Mouse (Mus musculus) CH12.LX (cell line): ENCODE data around the gene Trim75. TPM values are rescaled to one million over a fixed set of nuclear protein-coding genes. Genes with fewer than 3 reads are reported as not detected.

Experiments
- DNase-seq: peaks from one replicate; pipeline ENCODE4 v3.0.0-alpha.2; 2013; ENCODE audit errors: extremely low read depth
- H3K27ac ChIP-seq: 2 replicates; pipeline ENCODE4 v1.5.1; 2012; ENCODE audit warnings: low read depth, mild to moderate bottlenecking, control low read depth, moderate library complexity; ENCODE audit not compliant: insufficient read depth
- H3K27me3 ChIP-seq: replicated peaks from 2 replicates; pipeline ENCODE3; 2012; ENCODE audit warnings: inconsistent platforms
- H3K36me3 ChIP-seq, 2 experiments: replicated peaks in 1 of 2; 2 replicates each; pipeline versions ENCODE3 to v1.6.1; 2012; ENCODE audit warnings: inconsistent platforms in 1 of 2, low read length in 1 of 2, mild to moderate bottlenecking in 1 of 2, mixed read lengths in 1 of 2, moderate library complexity in 1 of 2; ENCODE audit not compliant: control insufficient read depth in 1 of 2, insufficient read depth in 1 of 2
- H3K4me1 ChIP-seq, 2 experiments: 2 replicates each; pipeline ENCODE4 v1.6.1; 2012; ENCODE audit warnings: inconsistent platforms in 1 of 2, moderate library complexity in 1 of 2; ENCODE audit not compliant: insufficient read depth in 2 of 2, control insufficient read depth in 1 of 2
- H3K4me2 ChIP-seq: 2 replicates; pipeline ENCODE4 v1.6.1; 2012; ENCODE audit warnings: low read depth, mild to moderate bottlenecking, control low read depth; ENCODE audit not compliant: poor library complexity, insufficient read depth, severe bottlenecking
- H3K4me3 ChIP-seq, 3 experiments: fragments of 150-350 bp in 1 of 3; sonication (generic) in 1 of 3; replicated peaks in 1 of 3; 2 replicates each; pipeline versions ENCODE3 to v1.5.1; 2011 to 2012; ENCODE audit warnings: low read depth in 2 of 3, low read length in 2 of 3, mild to moderate bottlenecking in 2 of 3, moderate library complexity in 2 of 3, control low read depth in 1 of 3, improper control_type of control experiment in 1 of 3, inconsistent platforms in 1 of 3, mixed read lengths in 1 of 3; ENCODE audit not compliant: poor library complexity in 1 of 3
- H3K79me2 ChIP-seq: replicated peaks from 2 replicates; pipeline ENCODE4 v1.6.1; 2012; ENCODE audit warnings: mild to moderate bottlenecking, moderate library complexity; ENCODE audit not compliant: control insufficient read depth, poor library complexity, insufficient read depth, severe bottlenecking; ENCODE audit errors: extremely low read depth
- H3K9ac ChIP-seq: 2 replicates; pipeline ENCODE4 v1.6.1; 2012; ENCODE audit warnings: low read depth, mild to moderate bottlenecking, control low read depth, moderate library complexity; ENCODE audit not compliant: insufficient read depth
- H3K9me3 ChIP-seq: replicated peaks from 2 replicates; pipeline ENCODE3; 2012; ENCODE audit warnings: low read length, inconsistent platforms, mixed read lengths
- BHLHE40 ChIP-seq: IDR thresholded peaks from 2 replicates; pipeline ENCODE4 v1.6.1; 2011; ENCODE audit warnings: mild to moderate bottlenecking, low read depth, low read length, improper control_type of control experiment
- CHD1 ChIP-seq: IDR thresholded peaks from 2 replicates; pipeline ENCODE4 v1.6.1; 2012; ENCODE audit warnings: low read depth, low read length, improper control_type of control experiment, inconsistent platforms
- CTCF ChIP-seq, 2 experiments: IDR thresholded peaks in 1 of 2; conservative IDR thresholded peaks in 1 of 2; 2 replicates each; pipeline ENCODE4 v1.5.1; 2011 to 2012; ENCODE audit warnings: low read depth in 2 of 2, low read length in 2 of 2, improper control_type of control experiment in 1 of 2, inconsistent platforms in 1 of 2, mild to moderate bottlenecking in 1 of 2, moderate library complexity in 1 of 2
- ELF1 ChIP-seq: IDR thresholded peaks from 2 replicates; pipeline ENCODE4 v1.6.1; 2014; ENCODE audit warnings: low read depth, mild to moderate bottlenecking, inconsistent platforms, low read length, improper control_type of control experiment
- EP300 ChIP-seq: IDR thresholded peaks from 2 replicates; pipeline ENCODE4 v1.6.1; 2011; ENCODE audit warnings: low read length, improper control_type of control experiment
- GABPA ChIP-seq: IDR thresholded peaks from 2 replicates; pipeline ENCODE4 v1.6.1; 2012; ENCODE audit warnings: low read depth, low read length, improper control_type of control experiment, inconsistent platforms; ENCODE audit not compliant: insufficient replicate concordance
- IRF4 ChIP-seq: IDR thresholded peaks from 2 replicates; pipeline ENCODE4 v1.6.1; 2014; ENCODE audit warnings: low read depth, mild to moderate bottlenecking, inconsistent platforms, low read length, improper control_type of control experiment
- KAT2A ChIP-seq: IDR thresholded peaks from 2 replicates; pipeline ENCODE4 v1.6.1; 2012; ENCODE audit warnings: low read length, improper control_type of control experiment, inconsistent platforms; ENCODE audit not compliant: insufficient replicate concordance
- MXI1 ChIP-seq: IDR thresholded peaks from 2 replicates; pipeline ENCODE4 v1.6.1; 2011; ENCODE audit warnings: mild to moderate bottlenecking, low read depth, low read length, improper control_type of control experiment
- NELFE ChIP-seq: IDR thresholded peaks from 2 replicates; pipeline ENCODE4 v1.6.1; 2011; ENCODE audit warnings: low read depth, low read length, improper control_type of control experiment
- NRF1 ChIP-seq: IDR thresholded peaks from 2 replicates; pipeline ENCODE4 v1.6.1; 2014; ENCODE audit warnings: low read depth, mild to moderate bottlenecking, inconsistent platforms, low read length, improper control_type of control experiment, moderate library complexity
- PAX5 ChIP-seq: IDR thresholded peaks from 2 replicates; pipeline ENCODE4 v1.6.1; 2012; ENCODE audit warnings: low read length, inconsistent platforms, mixed read lengths
- RAD21 ChIP-seq: IDR thresholded peaks from 2 replicates; pipeline ENCODE4 v1.6.1; 2011; ENCODE audit warnings: low read depth, mild to moderate bottlenecking, low read length, improper control_type of control experiment, moderate library complexity
- SIN3A ChIP-seq: IDR thresholded peaks from 2 replicates; pipeline ENCODE4 v1.6.1; 2012; ENCODE audit warnings: low read length, improper control_type of control experiment, inconsistent platforms
- SMC3 ChIP-seq: IDR thresholded peaks from 2 replicates; pipeline ENCODE4 v1.6.1; 2011; ENCODE audit warnings: low read depth, low read length, improper control_type of control experiment
- TBP ChIP-seq: conservative IDR thresholded peaks from 2 replicates; pipeline ENCODE4 v1.6.1; 2011; ENCODE audit warnings: low read depth, low read length, improper control_type of control experiment
- TCF12 ChIP-seq: IDR thresholded peaks from 2 replicates; pipeline ENCODE4 v1.6.1; 2014; ENCODE audit warnings: low read depth, mild to moderate bottlenecking, inconsistent platforms, low read length, improper control_type of control experiment
- ZC3H11A ChIP-seq: IDR thresholded peaks from 2 replicates; pipeline ENCODE4 v1.6.1; 2012; ENCODE audit warnings: low read depth, mild to moderate bottlenecking, inconsistent platforms, low read length, improper control_type of control experiment
- ZMIZ1 ChIP-seq: IDR thresholded peaks from 2 replicates; pipeline ENCODE4 v1.6.1; 2012; ENCODE audit warnings: low read depth, mild to moderate bottlenecking, inconsistent platforms, low read length, improper control_type of control experiment
- ZNF384 ChIP-seq: IDR thresholded peaks from 2 replicates; pipeline ENCODE4 v1.6.1; 2012; ENCODE audit warnings: low read depth, low read length, improper control_type of control experiment, inconsistent platforms
- dilution Hi-C: fragments of 300-500 bp; cut with MboI; formaldehyde crosslinking; loops from 2 replicates; pipeline ENCODE4 v1.14.3; 2020; ENCODE audit warnings: low sequenced_read_pairs; ENCODE audit not compliant: extremely low pct_unique_long_range_greater_than_20kb, extremely low pct_ligation_motif_present
- in situ Hi-C: fragments of 300-500 bp; cut with MboI; formaldehyde crosslinking; loops from 3 replicates; pipeline ENCODE4 v1.14.3; 2019; ENCODE audit warnings: low sequenced_read_pairs, low pct_ligation_motif_present, low pct_unique_long_range_greater_than_20kb, mixed read lengths
- polyA plus RNA-seq: library from polyadenylated mRNA; unstranded; fragments of >175 nt; gene quantifications from 2 replicates; pipeline ENCODE4 v1.2.1, GENCODE M21; 2012; ENCODE audit warnings: low read depth; ENCODE audit not compliant: insufficient read length
- total RNA-seq, 2 experiments: library from RNA; depleted of rRNA; stranded (reverse); fragments of 300-350 nt in 1 of 2; fragments of >200 nt in 1 of 2; gene quantifications; 2 replicates each; pipeline ENCODE4 v1.2.3; 2012 to 2014

Gene Trim75
- not detected in 2 replicates for total RNA-seq (2012; rRNA removed)
- total RNA-seq (2014; rRNA removed) = not detected in 2 replicates
- 0.07 TPM in 1 of 2 replicates, not detected in the other for polyA plus RNA-seq

- peaks cover 8 to 36% of the 10 kb centered on the region in 2 experiments; a peak in 3 of 4 replicates for H3K4me1 ChIP-seq
- dilution Hi-C loops = no loop called here
- in situ Hi-C loops = no loop called here
- H3K4me3 ChIP-seq = no peak within 1 kb of the TSS
- peaks cover 2% of the 10 kb centered on the region for H3K9me3 ChIP-seq
- no peak within 1 kb of the TSS for H3K9ac ChIP-seq
- DNase-seq = no peak
- no peaks in the 10 kb centered on the region for H3K79me2 ChIP-seq
- no peak within 1 kb of the TSS for H3K4me2 ChIP-seq
- H3K36me3 ChIP-seq = no peaks in the 10 kb centered on the region
- no peak within 1 kb of the TSS for H3K27ac ChIP-seq
- no peaks in the 10 kb centered on the region for H3K27me3 ChIP-seq
- no peak for TF ChIP-seq PAX5
- TF ChIP-seq ZC3H11A = no peak
- TF ChIP-seq TCF12 = no peak
- no peak for TF ChIP-seq RAD21
- TF ChIP-seq GABPA = no peak
- no peak for TF ChIP-seq CTCF (conservative IDR thresholded peaks at IDR 0.05 in 1 of 2, IDR thresholded peaks at IDR 0.05 in 1 of 2; ENCODE audit: low read depth in 2 of 2, low read length in 2 of 2)
- TF ChIP-seq BHLHE40 = no peak
- no peak for TF ChIP-seq KAT2A
- TF ChIP-seq, all 38 proteins: peak for 0
These were observed at the start of gene Trim75 for GRCm38 (mm10) chr8:64987731-64988130. TSS of gene Trim75 (minus strand) at chr8:64987831.

DNA sequence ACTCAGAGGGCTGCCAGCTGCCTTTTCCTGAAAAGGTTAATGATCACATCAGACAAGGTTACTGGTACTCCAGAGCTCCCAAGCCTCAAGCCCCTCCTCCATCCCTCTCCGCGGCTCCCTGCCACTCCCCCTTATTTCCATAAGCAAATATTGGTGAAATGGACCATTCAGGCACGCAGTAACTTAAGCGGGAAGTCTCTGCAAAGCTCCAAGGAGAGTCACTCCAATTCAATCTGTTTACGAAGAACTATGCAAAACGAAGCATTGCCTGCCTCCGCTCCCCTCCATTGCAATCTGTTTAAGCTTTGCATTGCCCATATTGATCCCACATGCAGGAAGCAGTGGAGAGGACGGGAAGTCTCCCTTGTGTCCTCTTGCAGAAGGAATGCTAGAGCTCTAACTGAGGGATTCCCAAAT is 49.5 kb upstream of the Trim75 start, which contains the start of gene Apela:
TSS of gene Apela (minus strand) at position 220 of the 417 bp plus-strand sequence.
- Histone ChIP-seq H3K4me1 (peaks cover 3 to 5% of the 10 kb centered on the region in 2 experiments; a peak in 3 of 4 replicates), H3K9me3 (no peaks in the 10 kb centered on the region), H3K27ac (no peak within 1 kb of the TSS), H3K4me3 (no peak within 1 kb of the TSS), H3K36me3 (no peaks in the 10 kb centered on the region), H3K79me2 (no peaks in the 10 kb centered on the region), H3K9ac (no peak within 1 kb of the TSS), H3K27me3 (no peaks in the 10 kb centered on the region), H3K4me2 (no peak within 1 kb of the TSS)
- TF ChIP-seq EP300 = no peak
- no peak for TF ChIP-seq TBP
- TF ChIP-seq NRF1 = no peak
- TF ChIP-seq PAX5 = no peak
- TF ChIP-seq IRF4 = no peak
- no peak for TF ChIP-seq ZNF384
- no peak for TF ChIP-seq MXI1
- TF ChIP-seq SIN3A = no peak
- TF ChIP-seq ELF1 = no peak
- no peak for TF ChIP-seq SMC3
- TF ChIP-seq ZMIZ1 = no peak
- TF ChIP-seq RAD21 = no peak
- TF ChIP-seq NELFE = no peak
- no peak for TF ChIP-seq CHD1
- DNase-seq = peak; percentile 3
- in situ Hi-C loops (no loop called here), dilution Hi-C loops (no loop called here)
